Mouse (Mus musculus) limb, embryonic 12.5 days (tissue): ENCODE data around the gene Fgfbp3. TPM values are rescaled to one million over a fixed set of nuclear protein-coding genes. Genes with fewer than 3 reads are reported as not detected.
"Not testable (repeated sequence)": the region's sequence is repeated elsewhere in the genome, so short reads cannot be mapped to it uniquely, and the experiment has no call there.

Experiments
- ATAC-seq: fragments of 200-750 bp; cut with Nextera tagmentation; 2 replicates; pipeline ENCODE4 v1.8.0; 2017; ENCODE audit warnings: low read depth, moderate TSS enrichment; ENCODE audit not compliant: insufficient number of reproducible peaks, insufficient read depth, low FRiP score, low TSS enrichment
- H3K27ac ChIP-seq: fragments of 300-500 bp; sonication (generic); 2 replicates; pipeline ENCODE4 v1.5.1; 2016; ENCODE audit warnings: mild to moderate bottlenecking, moderate library complexity
- H3K27me3 ChIP-seq: fragments of 300-500 bp; sonication (generic); 2 replicates; pipeline ENCODE4 v1.6.1; 2016; ENCODE audit warnings: mild to moderate bottlenecking, moderate library complexity
- H3K36me3 ChIP-seq: fragments of 300-500 bp; sonication (generic); 2 replicates; pipeline ENCODE4 v1.6.1; 2016; ENCODE audit warnings: mild to moderate bottlenecking, moderate library complexity
- H3K4me1 ChIP-seq: fragments of 300-500 bp; sonication (generic); replicated peaks from 2 replicates; pipeline ENCODE4 v1.6.1; 2016
- H3K4me2 ChIP-seq: fragments of 300-500 bp; sonication (generic); 2 replicates; pipeline ENCODE4 v1.6.1; 2016; ENCODE audit warnings: mild to moderate bottlenecking, moderate library complexity
- H3K4me3 ChIP-seq: fragments of 300-500 bp; sonication (generic); replicated peaks from 2 replicates; pipeline ENCODE4 v1.5.1; 2016; ENCODE audit warnings: mild to moderate bottlenecking
- H3K9ac ChIP-seq: fragments of 300-500 bp; sonication (generic); replicated peaks from 2 replicates; pipeline ENCODE4 v1.6.1; 2016; ENCODE audit warnings: mild to moderate bottlenecking, moderate library complexity
- H3K9me3 ChIP-seq: fragments of 300-500 bp; sonication (generic); 2 replicates; pipeline ENCODE4 v1.6.1; 2016; ENCODE audit warnings: mild to moderate bottlenecking, moderate library complexity
- WGBS: fragments of 180-500 bp; shearing (Covaris S2); methylation state at CpG from one replicate; pipeline ENCODE4 v1.1.7; 2016; 5-methylcytosine and 5-hydroxymethylcytosine counted together
- polyA plus RNA-seq: library from polyadenylated mRNA; unstranded; fragments of >200 nt; fragmentation: Nextera tagmentation; extraction: Ambion mirVana; gene quantifications from 2 replicates; pipeline ENCODE4 v1.2.1, GENCODE M21; 2016

Fgfbp3 gene
- polyA plus RNA-seq, 1 experiment from 2014 or later, result 8.6 TPM

DNA sequence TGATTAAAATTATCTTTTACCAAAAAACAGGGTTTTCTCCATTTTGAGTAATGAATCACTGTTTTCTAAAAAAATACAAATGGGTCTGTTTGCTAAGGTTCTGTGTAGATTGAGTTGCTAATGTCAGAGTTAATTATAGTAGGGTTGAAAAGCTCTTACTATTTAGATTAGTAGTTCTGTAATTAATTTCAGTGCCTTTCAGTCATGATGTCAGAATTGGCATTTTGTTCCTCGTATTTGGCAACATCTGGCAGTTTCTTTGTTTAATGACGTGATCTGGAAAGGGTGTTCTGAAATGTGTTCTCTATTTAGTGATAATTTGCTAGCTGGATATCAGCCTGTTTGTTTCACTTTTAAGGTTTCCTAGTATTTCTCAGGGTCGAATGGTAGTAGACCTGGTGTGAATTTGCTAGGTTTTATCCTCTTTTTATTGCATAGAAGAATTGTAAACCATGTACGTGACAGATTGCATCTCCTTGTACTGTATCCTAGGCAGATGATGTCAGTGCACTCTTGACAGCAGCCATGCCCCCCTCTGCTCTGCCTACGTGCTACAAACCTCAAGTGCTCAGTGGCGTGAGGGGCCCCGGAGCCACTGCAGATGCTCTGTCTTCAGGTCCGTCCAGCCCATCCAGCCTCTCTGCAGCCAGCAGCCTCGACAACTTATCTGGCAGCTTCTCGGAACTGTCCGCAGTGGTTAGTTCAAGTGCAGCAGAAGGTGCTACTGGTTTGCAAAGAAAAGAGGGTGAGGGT is 40.5 kb downstream of the Fgfbp3 start:
- 73% methylated on average over 11 of the region's 11 CpGs for WGBS
- Histone ChIP-seq H3K9me3 (no peaks in the 10 kb centered on the region), H3K4me1 (no peaks in the 10 kb centered on the region), H3K9ac (no peak overlapping the region), H3K4me3 (no peak overlapping the region), H3K36me3 (peaks cover 95% of the 10 kb centered on the region), H3K27me3 (no peaks in the 10 kb centered on the region), H3K27ac (no peak overlapping the region), H3K4me2 (no peak overlapping the region)
- no peak for ATAC-seq

GRCm38 (mm10) chr19:36877329-36877728 is 42.1 kb downstream of the Fgfbp3 start:
- no peak overlapping the region for H3K9ac ChIP-seq
- no peaks in the 10 kb centered on the region for H3K9me3 ChIP-seq
- H3K4me1 ChIP-seq, result no peaks in the 10 kb centered on the region
- H3K4me3 ChIP-seq, result no peak overlapping the region
- peaks cover 93% of the 10 kb centered on the region for H3K36me3 ChIP-seq
- no peaks in the 10 kb centered on the region for H3K27me3 ChIP-seq
- H3K27ac ChIP-seq, result no peak overlapping the region
- no peak overlapping the region for H3K4me2 ChIP-seq
- no peak for ATAC-seq

- no peak for ATAC-seq
These were observed 44.8 kb downstream of the Fgfbp3 start for GRCm38 (mm10) chr19:36874651-36875050.

GRCm38 (mm10) chr19:36868675-36869074 is 50.7 kb downstream of the Fgfbp3 start:
- not testable (repeated sequence) for ATAC-seq, H3K9ac ChIP-seq, H3K4me2 ChIP-seq, H3K9me3 ChIP-seq, H3K27me3 ChIP-seq, H3K27ac ChIP-seq, H3K4me1 ChIP-seq, H3K4me3 ChIP-seq
- peaks cover 83% of the 10 kb centered on the region for H3K36me3 ChIP-seq
- WGBS, result 75% methylated on average over 3 of the region's 3 CpGs

More at GRCm38 (mm10) chr19:36874651-36875050, 44.8 kb downstream of the Fgfbp3 start:
- Histone ChIP-seq H3K27me3 (no peaks in the 10 kb centered on the region), H3K4me1 (no peaks in the 10 kb centered on the region), H3K9me3 (no peaks in the 10 kb centered on the region), H3K27ac (no peak overlapping the region), H3K4me2 (no peak overlapping the region), H3K36me3 (peaks cover 84% of the 10 kb centered on the region), H3K4me3 (no peak overlapping the region), H3K9ac (no peak overlapping the region)
- WGBS, result 84% methylated on average over 2 of the region's 2 CpGs

Other genes with a start within 250 kb of the Fgfbp3 start
- 4.0 and 4.3 TPM in 2 replicates for gene Ppp1r3c, start 183.0 kb downstream of the Fgfbp3 start, polyA plus RNA-seq
- 77.0 and 93.1 TPM in 2 replicates for gene Tnks2, start 85.4 kb downstream of the Fgfbp3 start, polyA plus RNA-seq
- 16.1 and 17.4 TPM in 2 replicates for gene Btaf1, start 6.5 kb upstream of the Fgfbp3 start, polyA plus RNA-seq